Mouse (Mus musculus) MEL (cell line): ENCODE results near the gene Cenpi. TPM values are rescaled to one million over a fixed set of nuclear protein-coding genes. Genes with fewer than 3 reads are reported as not detected.

ENCODE experiments used
- DNase-seq: peaks from one replicate; pipeline ENCODE4 v3.0.0; 2011; ENCODE audit warnings: low read depth, low spot score
- H3K27ac ChIP-seq: 2 replicates; pipeline ENCODE4 v1.5.1; 2012; ENCODE audit warnings: low read depth, mild to moderate bottlenecking, control low read depth, low read length, moderate library complexity; ENCODE audit not compliant: control insufficient read depth
- H3K27me3 ChIP-seq, 2 experiments: fragments of 150-350 bp in 1 of 2; sonication (generic) in 1 of 2; 2 replicates each; pipeline ENCODE4 v1.6.1; 2012; ENCODE audit warnings: low read length in 2 of 2, mild to moderate bottlenecking in 2 of 2, improper control_type of control experiment in 1 of 2, moderate library complexity in 1 of 2; ENCODE audit not compliant: insufficient read depth in 2 of 2, control insufficient read depth in 1 of 2
- H3K36me3 ChIP-seq, 2 experiments: 2 replicates each; pipeline ENCODE4 v1.6.1; 2012 to 2014; ENCODE audit warnings: low read length in 2 of 2, improper control_type of control experiment in 1 of 2, inconsistent platforms in 1 of 2, mild to moderate bottlenecking in 1 of 2; ENCODE audit not compliant: insufficient read depth in 2 of 2, control insufficient read depth in 1 of 2
- H3K4me1 ChIP-seq, 2 experiments: fragments of 150-350 bp in 1 of 2; sonication (generic) in 1 of 2; 2 replicates each; pipeline ENCODE4 v1.6.1; 2012; ENCODE audit warnings: low read length in 2 of 2, improper control_type of control experiment in 1 of 2, mild to moderate bottlenecking in 1 of 2; ENCODE audit not compliant: insufficient read depth in 2 of 2, control insufficient read depth in 1 of 2
- H3K4me3 ChIP-seq, 2 experiments: fragments of 150-350 bp in 1 of 2; sonication (generic) in 1 of 2; 2 replicates each; pipeline ENCODE4 v1.5.1; 2012; ENCODE audit warnings: low read depth in 2 of 2, low read length in 2 of 2, mild to moderate bottlenecking in 2 of 2, moderate library complexity in 2 of 2, control low read depth in 1 of 2, improper control_type of control experiment in 1 of 2; ENCODE audit not compliant: control insufficient read depth in 1 of 2, insufficient read depth in 1 of 2
- H3K79me2 ChIP-seq: 2 replicates; pipeline ENCODE4 v1.6.1; 2012; ENCODE audit warnings: mild to moderate bottlenecking, low read length, moderate library complexity; ENCODE audit not compliant: control insufficient read depth, poor library complexity, insufficient read depth
- H3K9ac ChIP-seq: 2 replicates; pipeline ENCODE4 v1.6.1; 2012; ENCODE audit warnings: low read depth, mild to moderate bottlenecking, control low read depth, low read length, moderate library complexity; ENCODE audit not compliant: control insufficient read depth, poor library complexity, severe bottlenecking
- H3K9me3 ChIP-seq: fragments of 150-350 bp; sonication (generic); replicated peaks from 2 replicates; pipeline ENCODE4 v1.6.1; 2012; ENCODE audit warnings: mild to moderate bottlenecking, low read length, improper control_type of control experiment, moderate library complexity; ENCODE audit not compliant: insufficient read depth
- BHLHE40 ChIP-seq: IDR thresholded peaks from 2 replicates; pipeline ENCODE4 v1.6.1; 2012; ENCODE audit warnings: low read depth, mild to moderate bottlenecking, inconsistent platforms, low read length, improper control_type of control experiment, borderline replicate concordance
- CHD1 ChIP-seq: IDR thresholded peaks from 2 replicates; pipeline ENCODE4 v1.6.1; 2012; ENCODE audit warnings: low read depth, mild to moderate bottlenecking, inconsistent platforms, low read length, improper control_type of control experiment
- CTCF ChIP-seq, 3 experiments: IDR thresholded peaks in 2 of 3; conservative IDR thresholded peaks in 1 of 3; 2 replicates each; pipeline ENCODE4 v1.5.1; 2011 to 2012; ENCODE audit warnings: low read length in 3 of 3, low read depth in 2 of 3, mild to moderate bottlenecking in 2 of 3, improper control_type of control experiment in 1 of 3, inconsistent platforms in 1 of 3, mixed read lengths in 1 of 3, moderate library complexity in 1 of 3; ENCODE audit not compliant: control insufficient read depth in 1 of 3, insufficient read depth in 1 of 3, poor library complexity in 1 of 3, severe bottlenecking in 1 of 3
- E2F4 ChIP-seq: IDR thresholded peaks from 2 replicates; pipeline ENCODE4 v1.6.1; 2011; ENCODE audit warnings: low read depth, low read length, improper control_type of control experiment, borderline replicate concordance
- ELF1 ChIP-seq: IDR thresholded peaks from 2 replicates; pipeline ENCODE4 v1.6.1; 2014; ENCODE audit warnings: low read depth, mild to moderate bottlenecking, inconsistent platforms, low read length, improper control_type of control experiment, moderate library complexity
- GATA1 ChIP-seq: IDR thresholded peaks from 2 replicates; pipeline ENCODE4 v1.6.1; 2011; ENCODE audit warnings: low read depth, low read length, improper control_type of control experiment
- KAT2A ChIP-seq: conservative IDR thresholded peaks from 2 replicates; pipeline ENCODE4 v1.6.1; 2012; ENCODE audit warnings: low read depth, low read length, improper control_type of control experiment, inconsistent platforms
- MAZ ChIP-seq: IDR thresholded peaks from 2 replicates; pipeline ENCODE4 v1.6.1; 2012; ENCODE audit warnings: low read depth, mild to moderate bottlenecking, inconsistent platforms, low read length, improper control_type of control experiment
- MEF2A ChIP-seq: IDR thresholded peaks from 2 replicates; pipeline ENCODE4 v1.6.1; 2014; ENCODE audit warnings: low read depth, mild to moderate bottlenecking, inconsistent platforms, low read length, improper control_type of control experiment; ENCODE audit not compliant: poor library complexity, insufficient replicate concordance, severe bottlenecking; ENCODE audit errors: extremely low read depth
- MXI1 ChIP-seq: IDR thresholded peaks from 2 replicates; pipeline ENCODE4 v1.6.1; 2011; ENCODE audit warnings: mild to moderate bottlenecking, low read depth, low read length, improper control_type of control experiment
- MYC ChIP-seq: IDR thresholded peaks from 2 replicates; pipeline ENCODE4 v1.6.1; 2011; ENCODE audit warnings: low read depth, mild to moderate bottlenecking, low read length, improper control_type of control experiment, moderate library complexity
- NELFE ChIP-seq: IDR thresholded peaks from 2 replicates; pipeline ENCODE4 v1.6.1; 2011; ENCODE audit warnings: low read depth, low read length, improper control_type of control experiment
- POLR2AphosphoS5 ChIP-seq: IDR thresholded peaks from 2 replicates; pipeline ENCODE4 v1.6.1; 2012; ENCODE audit warnings: low read depth, borderline replicate concordance, mild to moderate bottlenecking, inconsistent platforms, low read length, moderate library complexity, mixed read lengths
- RAD21 ChIP-seq: IDR thresholded peaks from 2 replicates; pipeline ENCODE4 v1.6.1; 2011; ENCODE audit warnings: mild to moderate bottlenecking, low read depth, low read length, improper control_type of control experiment
- RCOR1 ChIP-seq: IDR thresholded peaks from 2 replicates; pipeline ENCODE4 v1.6.1; 2012; ENCODE audit warnings: low read depth, mild to moderate bottlenecking, inconsistent platforms, low read length, improper control_type of control experiment
- SIN3A ChIP-seq: IDR thresholded peaks from 2 replicates; pipeline ENCODE4 v1.6.1; 2012; ENCODE audit warnings: low read length, improper control_type of control experiment, inconsistent platforms
- SMC3 ChIP-seq: IDR thresholded peaks from 2 replicates; pipeline ENCODE4 v1.6.1; 2011; ENCODE audit warnings: low read depth, low read length, improper control_type of control experiment
- USF1 ChIP-seq: IDR thresholded peaks from 2 replicates; pipeline ENCODE4 v1.6.1; 2014; ENCODE audit warnings: low read depth, mild to moderate bottlenecking, inconsistent platforms, low read length, improper control_type of control experiment, moderate library complexity
- USF2 ChIP-seq, 2 experiments: IDR thresholded peaks; 2 replicates each; pipeline ENCODE4 v1.6.1; 2011 to 2012; ENCODE audit warnings: improper control_type of control experiment in 2 of 2, low read length in 2 of 2, borderline replicate concordance in 1 of 2, inconsistent platforms in 1 of 2, low read depth in 1 of 2, mild to moderate bottlenecking in 1 of 2; ENCODE audit not compliant: insufficient read depth in 1 of 2
- ZKSCAN1 ChIP-seq: IDR thresholded peaks from 2 replicates; pipeline ENCODE4 v1.6.1; 2012; ENCODE audit warnings: low read depth, mild to moderate bottlenecking, inconsistent platforms, low read length, improper control_type of control experiment, moderate library complexity
- ZNF384 ChIP-seq: IDR thresholded peaks from 2 replicates; pipeline ENCODE4 v1.6.1; 2012; ENCODE audit warnings: low read depth, mild to moderate bottlenecking, inconsistent platforms, low read length, improper control_type of control experiment
- polyA plus RNA-seq, 2 experiments: library from polyadenylated mRNA; stranded (reverse) in 1 of 2; unstranded in 1 of 2; fragments of >175 nt in 1 of 2; fragments of >200 nt in 1 of 2; gene quantifications; 2 replicates each; pipeline versions ENCODE4 v1.2.1 to v1.2.4; 2012; ENCODE audit warnings: low replicate concordance in 2 of 2, low read depth in 1 of 2; ENCODE audit not compliant: insufficient read length in 2 of 2, insufficient read depth in 1 of 2, missing spikeins in 1 of 2
- total RNA-seq: library from RNA; depleted of rRNA; stranded (reverse); fragments of 300-350 nt; gene quantifications from 2 replicates; pipeline ENCODE4 v1.2.3, GENCODE M21; 2012

Gene Cenpi
- total and polyA plus RNA-seq, 3 experiments, result 50.8 to 56.3 TPM; not detected in 1

GRCm38 (mm10) chrX:134296737-134297136, 11.1 kb upstream of the Cenpi start:
- no peak for DNase-seq
- Histone ChIP-seq H3K79me2 (no peaks in the 10 kb centered on the region), H3K36me3 (peaks cover 0 to 21% of the 10 kb centered on the region in 2 experiments; a peak in 2 of 4 replicates), H3K9me3 (no peaks in the 10 kb centered on the region), H3K27me3 (peaks cover 3 to 10% of the 10 kb centered on the region in 2 experiments; a peak in 3 of 4 replicates), H3K4me1 (peaks cover 9 to 10% of the 10 kb centered on the region in 2 experiments), H3K27ac (no peak overlapping the region), H3K9ac (no peak overlapping the region), H3K4me3 (no peak overlapping the region)
- no peak for TF ChIP-seq MXI1
- TF ChIP-seq ZNF384, result no peak
- no peak for TF ChIP-seq USF1
- TF ChIP-seq CTCF (IDR thresholded peaks at IDR 0.05 in 2 of 3, conservative IDR thresholded peaks at IDR 0.05 in 1 of 3; ENCODE audit: control insufficient read depth in 1 of 3, insufficient read depth in 1 of 3, low read depth in 2 of 3, low read length in 3 of 3, poor library complexity in 1 of 3, severe bottlenecking in 1 of 3), result no peak
- TF ChIP-seq GATA1, result no peak
- no peak for TF ChIP-seq BHLHE40
- no peak for TF ChIP-seq E2F4
- TF ChIP-seq SMC3, result no peak
- TF ChIP-seq ELF1, result no peak
- no peak for TF ChIP-seq MEF2A
- no peak for TF ChIP-seq RAD21
- no peak for TF ChIP-seq NELFE

GRCm38 (mm10) chrX:134297195-134297594, 10.7 kb upstream of the Cenpi start:
- Histone ChIP-seq H3K27me3 (peaks cover 3 to 10% of the 10 kb centered on the region in 2 experiments; a peak in 3 of 4 replicates), H3K9ac (no peak overlapping the region)
- TF ChIP-seq MYC (no peak), CHD1 (no peak), RCOR1 (no peak), POLR2AphosphoS5 (no peak), SIN3A (no peak), KAT2A (no peak), MAZ (no peak), ZKSCAN1 (no peak), USF1 (no peak), RAD21 (no peak), USF2 (IDR thresholded peaks at IDR 0.05; ENCODE audit: borderline replicate concordance in 1 of 2, insufficient read depth in 1 of 2, low read depth in 1 of 2, low read length in 2 of 2) (no peak)

More at GRCm38 (mm10) chrX:134297195-134297594, 10.7 kb upstream of the Cenpi start:
- Histone ChIP-seq H3K36me3 (peaks cover 0 to 21% of the 10 kb centered on the region in 2 experiments; a peak in 2 of 4 replicates), H3K4me3 (no peak overlapping the region), H3K4me1 (peaks cover 9 to 10% of the 10 kb centered on the region in 2 experiments), H3K79me2 (no peaks in the 10 kb centered on the region), H3K27ac (no peak overlapping the region), H3K9me3 (no peaks in the 10 kb centered on the region)
- no peak for DNase-seq
